Mouse (Mus musculus): ENCODE measurements around the gene Zfp653. TPM values are rescaled to one million over a fixed set of nuclear protein-coding genes. Genes with fewer than 3 reads are reported as not detected.

The Zfp653 gene
- total and polyA plus RNA-seq, 3 experiments = 9.0 to 11.4 (median 10.4) TPM

GRCm38 (mm10) chr9:22061339-22061738, 9.8 kb downstream of the Zfp653 start:
- Histone ChIP-seq H3K4me1 (ENCODE audit: control insufficient read depth in 1 of 2, insufficient read depth in 2 of 2) (no peaks in the 10 kb centered on the region), H3K4me2 (ENCODE audit: insufficient read depth, low read depth, poor library complexity, severe bottlenecking) (no peak overlapping the region), H3K27me3 (replicated peaks) (no peaks in the 10 kb centered on the region), H3K4me3 (replicated peaks in 1 of 3; ENCODE audit: low read depth in 2 of 3, low read length in 2 of 3, poor library complexity in 1 of 3) (no peak overlapping the region), H3K27ac (ENCODE audit: insufficient read depth, low read depth) (no peak overlapping the region), H3K79me2 (replicated peaks; ENCODE audit: control insufficient read depth, extremely low read depth, insufficient read depth, poor library complexity, severe bottlenecking) (no peaks in the 10 kb centered on the region), H3K36me3 (replicated peaks in 1 of 2; ENCODE audit: control insufficient read depth in 1 of 2, insufficient read depth in 1 of 2, low read length in 1 of 2) (peaks cover 50 to 89% of the 10 kb centered on the region in 2 experiments), H3K9me3 (replicated peaks; ENCODE audit: low read length) (no peaks in the 10 kb centered on the region), H3K9ac (ENCODE audit: insufficient read depth, low read depth) (no peak overlapping the region)
- no peak for DNase-seq (ENCODE audit: extremely low read depth)
- TF ChIP-seq E2F4 (IDR thresholded peaks at IDR 0.05; ENCODE audit: insufficient replicate concordance, low read depth, low read length) (no peak), ELF1 (IDR thresholded peaks at IDR 0.05; ENCODE audit: low read depth, low read length) (no peak), ZKSCAN1 (IDR thresholded peaks at IDR 0.05; ENCODE audit: borderline replicate concordance, low read depth, low read length) (no peak), TBP (conservative IDR thresholded peaks at IDR 0.05; ENCODE audit: low read depth, low read length) (no peak), USF2 (conservative IDR thresholded peaks at IDR 0.05; ENCODE audit: low read depth, low read length) (no peak), KAT2A (IDR thresholded peaks at IDR 0.05; ENCODE audit: insufficient replicate concordance, low read length) (no peak), MAX (IDR thresholded peaks at IDR 0.05; ENCODE audit: low read length) (no peak), IRF4 (IDR thresholded peaks at IDR 0.05; ENCODE audit: low read depth, low read length) (no peak), SMC3 (IDR thresholded peaks at IDR 0.05; ENCODE audit: low read depth, low read length) (no peak), UBTF (IDR thresholded peaks at IDR 0.05; ENCODE audit: low read depth, low read length) (no peak), RCOR1 (conservative IDR thresholded peaks at IDR 0.05; ENCODE audit: low read depth, low read length) (no peak), MYC (IDR thresholded peaks at IDR 0.05; ENCODE audit: low read depth, low read length) (no peak), RAD21 (IDR thresholded peaks at IDR 0.05; ENCODE audit: low read depth, low read length) (no peak), USF1 (IDR thresholded peaks at IDR 0.05; ENCODE audit: low read depth, low read length) (no peak), MAFK (IDR thresholded peaks at IDR 0.05; ENCODE audit: insufficient replicate concordance, low read length) (no peak)
- dilution Hi-C loops (cut with MboI; ENCODE audit: extremely low pct_ligation_motif_present, extremely low pct_unique_long_range_greater_than_20kb, low sequenced_read_pairs) (no loop called here), in situ Hi-C loops (cut with MboI; ENCODE audit: low pct_ligation_motif_present, low pct_unique_long_range_greater_than_20kb, low sequenced_read_pairs) (no loop called here)

DNA sequence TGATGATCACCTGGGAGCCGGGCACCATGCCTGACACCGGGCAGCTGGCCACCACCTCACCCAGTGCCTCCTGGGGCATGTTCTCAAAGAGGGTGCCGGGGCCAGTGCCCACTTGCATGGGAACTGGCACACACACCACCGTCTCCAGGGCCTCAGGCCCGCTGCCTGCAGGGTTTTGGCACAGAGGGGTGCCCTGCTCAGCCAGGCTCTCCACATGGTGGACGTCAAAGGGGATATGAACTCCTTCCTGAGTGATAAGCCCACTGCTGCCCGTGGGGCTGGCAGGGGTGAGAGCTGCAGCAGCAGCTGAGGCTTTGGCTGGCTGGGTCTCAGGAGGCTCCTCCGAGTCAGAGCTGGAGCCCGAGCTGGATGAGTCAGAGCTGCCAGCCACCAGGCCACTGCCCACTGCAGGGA, 13.2 kb downstream of the Zfp653 start:
- H3K4me2 ChIP-seq (ENCODE audit: insufficient read depth, low read depth, poor library complexity, severe bottlenecking) = no peak overlapping the region

More for the DNA sequence above, 13.2 kb downstream of the Zfp653 start:
- Histone ChIP-seq H3K27ac (ENCODE audit: insufficient read depth, low read depth) (no peak overlapping the region), H3K79me2 (replicated peaks; ENCODE audit: control insufficient read depth, extremely low read depth, insufficient read depth, poor library complexity, severe bottlenecking) (no peaks in the 10 kb centered on the region), H3K36me3 (replicated peaks in 1 of 2; ENCODE audit: control insufficient read depth in 1 of 2, insufficient read depth in 1 of 2, low read length in 1 of 2) (peaks cover 42 to 77% of the 10 kb centered on the region in 2 experiments), H3K9ac (ENCODE audit: insufficient read depth, low read depth) (no peak overlapping the region), H3K9me3 (replicated peaks; ENCODE audit: low read length) (no peaks in the 10 kb centered on the region), H3K27me3 (replicated peaks) (no peaks in the 10 kb centered on the region), H3K4me3 (replicated peaks in 1 of 3; ENCODE audit: low read depth in 2 of 3, low read length in 2 of 3, poor library complexity in 1 of 3) (no peak overlapping the region), H3K4me1 (ENCODE audit: control insufficient read depth in 1 of 2, insufficient read depth in 2 of 2) (no peaks in the 10 kb centered on the region)
- dilution Hi-C loops (cut with MboI; ENCODE audit: extremely low pct_ligation_motif_present, extremely low pct_unique_long_range_greater_than_20kb, low sequenced_read_pairs) = no loop called here
- in situ Hi-C loops (cut with MboI; ENCODE audit: low pct_ligation_motif_present, low pct_unique_long_range_greater_than_20kb, low sequenced_read_pairs) = no loop called here
- no peak for DNase-seq (ENCODE audit: extremely low read depth)
- no peak for TF ChIP-seq RAD21 (IDR thresholded peaks at IDR 0.05; ENCODE audit: low read depth, low read length)
- TF ChIP-seq POLR2AphosphoS2 (IDR thresholded peaks at IDR 0.05; ENCODE audit: low read depth, low read length) = no peak
- no peak for TF ChIP-seq NRF1 (IDR thresholded peaks at IDR 0.05; ENCODE audit: low read depth, low read length)
- no peak for TF ChIP-seq TBP (conservative IDR thresholded peaks at IDR 0.05; ENCODE audit: low read depth, low read length)
- no peak for TF ChIP-seq CHD2 (IDR thresholded peaks at IDR 0.05; ENCODE audit: low read length)
- no peak for TF ChIP-seq SIN3A (IDR thresholded peaks at IDR 0.05; ENCODE audit: low read length)
- no peak for TF ChIP-seq ZKSCAN1 (IDR thresholded peaks at IDR 0.05; ENCODE audit: borderline replicate concordance, low read depth, low read length)
- no peak for TF ChIP-seq JUND (conservative IDR thresholded peaks at IDR 0.05; ENCODE audit: low read depth, low read length)
- no peak for TF ChIP-seq IRF4 (IDR thresholded peaks at IDR 0.05; ENCODE audit: low read depth, low read length)
- TF ChIP-seq RCOR1 (conservative IDR thresholded peaks at IDR 0.05; ENCODE audit: low read depth, low read length) = no peak
- TF ChIP-seq POLR2A (IDR thresholded peaks at IDR 0.05; ENCODE audit: low read depth, low read length) = no peak
